Mouse (Mus musculus) limb, embryonic 14.5 days (tissue): ENCODE data around the gene Snx1. TPM values are rescaled to one million over a fixed set of nuclear protein-coding genes. Genes with fewer than 3 reads are reported as not detected.

Experiments used
- ATAC-seq: fragments of 200-750 bp; cut with Nextera tagmentation; 2 replicates; pipeline ENCODE4 v1.8.0; 2017; ENCODE audit warnings: low read depth, moderate number of reproducible peaks, moderate TSS enrichment; ENCODE audit not compliant: low FRiP score
- DNase-seq: peaks from one replicate; pipeline ENCODE4 v3.0.0-alpha.2; 2015; ENCODE audit warnings: low spot score
- H3K27ac ChIP-seq: fragments of 300-500 bp; sonication (generic); replicated peaks from 2 replicates; pipeline ENCODE4 v1.5.1; 2014; ENCODE audit warnings: low read depth, mild to moderate bottlenecking, low read length, moderate library complexity, mixed read lengths
- H3K27me3 ChIP-seq: fragments of 300-500 bp; sonication (generic); 2 replicates; pipeline ENCODE4 v1.6.1; 2014; ENCODE audit warnings: low read length, mixed read lengths; ENCODE audit not compliant: control insufficient read depth, insufficient read depth
- H3K36me3 ChIP-seq: fragments of 300-500 bp; sonication (generic); 2 replicates; pipeline ENCODE4 v1.6.1; 2014; ENCODE audit warnings: mild to moderate bottlenecking, low read length, moderate library complexity, mixed read lengths; ENCODE audit not compliant: control insufficient read depth, insufficient read depth
- H3K4me1 ChIP-seq: fragments of 300-500 bp; sonication (generic); 2 replicates; pipeline ENCODE4 v1.6.1; 2014; ENCODE audit warnings: antibody characterized with exemption, low read length, mixed read lengths; ENCODE audit not compliant: control insufficient read depth, insufficient read depth
- H3K4me2 ChIP-seq: fragments of 300-500 bp; sonication (generic); replicated peaks from 2 replicates; pipeline ENCODE4 v1.6.1; 2014; ENCODE audit warnings: low read depth, mild to moderate bottlenecking, low read length, moderate library complexity; ENCODE audit not compliant: severe bottlenecking
- H3K4me3 ChIP-seq: fragments of 300-500 bp; sonication (generic); replicated peaks from 2 replicates; pipeline ENCODE4 v1.5.1; 2014; ENCODE audit warnings: low read length
- H3K9ac ChIP-seq: fragments of 300-500 bp; sonication (generic); 2 replicates; pipeline ENCODE4 v1.6.1; 2014; ENCODE audit warnings: mild to moderate bottlenecking, low read depth, low read length, moderate library complexity; ENCODE audit not compliant: severe bottlenecking
- H3K9me3 ChIP-seq: fragments of 300-500 bp; sonication (generic); 2 replicates; pipeline ENCODE4 v1.6.1; 2016; ENCODE audit warnings: low read length; ENCODE audit not compliant: control insufficient read depth
- POLR2A ChIP-seq: fragments of 200-500 bp; IDR thresholded peaks from 2 replicates; pipeline ENCODE4 v1.8.0; 2012; ENCODE audit warnings: inconsistent platforms, mild to moderate bottlenecking, moderate library complexity, borderline replicate concordance; ENCODE audit not compliant: insufficient read depth, insufficient read length; ENCODE audit errors: extremely low read depth
- WGBS: fragments of 180-500 bp; shearing (Covaris S2); extraction: QIAGEN DNeasy Blood & Tissue Kit; methylation state at CpG from one replicate; pipeline ENCODE4 v1.1.7; 2014; 5-methylcytosine and 5-hydroxymethylcytosine counted together
- polyA plus RNA-seq, 2 experiments: library from polyadenylated mRNA; depleted of rRNA in 1 of 2; stranded (reverse) in 1 of 2; unstranded in 1 of 2; fragments of >200 nt; fragmentation: Nextera tagmentation in 1 of 2; extraction: Ambion mirVana in 1 of 2; gene quantifications; 2 replicates each; pipeline versions ENCODE4 v1.2.1 to v1.2.3; 2012 to 2014

The Snx1 gene
- polyA plus RNA-seq, 2 experiments: 111 to 123 TPM

- no peak for TF ChIP-seq POLR2A
- H3K9me3 ChIP-seq: no peaks in the 10 kb centered on the region
- H3K4me2 ChIP-seq: peak within 1 kb of the TSS; percentile 88
- WGBS: under 1% methylated on average over 21 of the region's 22 CpGs
- peak within 1 kb of the TSS; percentile 57 for H3K9ac ChIP-seq
- H3K36me3 ChIP-seq: peaks cover 26% of the 10 kb centered on the region
- peak; percentile 68 for DNase-seq
- peaks cover 22% of the 10 kb centered on the region; the same call in 1 of the 2 replicates for H3K27me3 ChIP-seq
- H3K4me1 ChIP-seq: no peaks in the 10 kb centered on the region
- H3K27ac ChIP-seq: no peak within 1 kb of the TSS
- peak; percentile 75 for ATAC-seq
- H3K4me3 ChIP-seq: peak within 1 kb of the TSS; percentile 54
These were observed 56.8 kb downstream of the Snx1 start, which contains the start of gene Snx22 for GRCm38 (mm10) chr9:66069583-66069982. TSS of gene Snx22 (minus strand) at chr9:66069719.

GRCm38 (mm10) chr9:66068971-66069391, 57.4 kb downstream of the Snx1 start:
- H3K36me3 ChIP-seq: peaks cover 32% of the 10 kb centered on the region
- peaks cover 22% of the 10 kb centered on the region; the same call in 1 of the 2 replicates for H3K27me3 ChIP-seq
- peak overlapping the region; percentile 57 for H3K9ac ChIP-seq
- peak overlapping the region; percentile 88 for H3K4me2 ChIP-seq
- peak overlapping the region; percentile 54 for H3K4me3 ChIP-seq
- WGBS: 1% methylated on average over 30 of the region's 30 CpGs
- no peaks in the 10 kb centered on the region for H3K4me1 ChIP-seq
- no peak for TF ChIP-seq POLR2A
- no peak for DNase-seq
- H3K9me3 ChIP-seq: no peaks in the 10 kb centered on the region
- no peak overlapping the region for H3K27ac ChIP-seq
- ATAC-seq: no peak

GRCm38 (mm10) chr9:66068056-66068455, 58.3 kb downstream of the Snx1 start:
- Histone ChIP-seq H3K4me2 (no peak overlapping the region), H3K9me3 (no peaks in the 10 kb centered on the region), H3K9ac (no peak overlapping the region), H3K4me3 (no peak overlapping the region), H3K27me3 (peaks cover 22% of the 10 kb centered on the region; the same call in 1 of the 2 replicates), H3K4me1 (no peaks in the 10 kb centered on the region), H3K36me3 (peaks cover 42% of the 10 kb centered on the region), H3K27ac (no peak overlapping the region)
- DNase-seq: no peak
- no peak for ATAC-seq
- no peak for TF ChIP-seq POLR2A
- 65% methylated on average over 4 of the region's 4 CpGs for WGBS

GRCm38 (mm10) chr9:66067542-66067941, 58.8 kb downstream of the Snx1 start:
- Histone ChIP-seq H3K9me3 (no peaks in the 10 kb centered on the region), H3K4me2 (no peak overlapping the region), H3K36me3 (peaks cover 47% of the 10 kb centered on the region), H3K4me1 (no peaks in the 10 kb centered on the region), H3K27me3 (peaks cover 22% of the 10 kb centered on the region; the same call in 1 of the 2 replicates), H3K27ac (no peak overlapping the region), H3K9ac (no peak overlapping the region), H3K4me3 (no peak overlapping the region)
- DNase-seq (no peak), ATAC-seq (no peak)
- no peak for TF ChIP-seq POLR2A
- 22% methylated on average over 5 of the region's 5 CpGs for WGBS

- H3K36me3 ChIP-seq: peaks cover 49% of the 10 kb centered on the region
These were observed 59.6 kb downstream of the Snx1 start for GRCm38 (mm10) chr9:66066791-66067190.

More at GRCm38 (mm10) chr9:66066791-66067190, 59.6 kb downstream of the Snx1 start:
- no peak overlapping the region for H3K9ac ChIP-seq
- no peak overlapping the region for H3K4me2 ChIP-seq
- ATAC-seq (no peak), DNase-seq (no peak)
- no peak for TF ChIP-seq POLR2A
- no peaks in the 10 kb centered on the region for H3K9me3 ChIP-seq
- no peaks in the 10 kb centered on the region for H3K4me1 ChIP-seq
- WGBS: 97% methylated on average over 3 of the region's 3 CpGs
- H3K27me3 ChIP-seq: peaks cover 22% of the 10 kb centered on the region; the same call in 1 of the 2 replicates
- H3K4me3 ChIP-seq: no peak overlapping the region
- H3K27ac ChIP-seq: no peak overlapping the region
